Mouse (Mus musculus) heart, embryonic 10.5 days (tissue): ENCODE results near the gene Stoml3. TPM values are rescaled to one million over a fixed set of nuclear protein-coding genes. Genes with fewer than 3 reads are reported as not detected.

Source experiments
- DNase-seq: peaks from one replicate; pipeline ENCODE4 v3.0.0-alpha.2; 2017; ENCODE audit warnings: low spot score
- H3K27ac ChIP-seq: fragments of 300-500 bp; sonication (generic); 2 replicates; pipeline ENCODE4 v1.5.1; 2016; ENCODE audit warnings: mild to moderate bottlenecking
- H3K27me3 ChIP-seq: fragments of 300-500 bp; sonication (generic); 2 replicates; pipeline ENCODE4 v1.6.1; 2016; ENCODE audit warnings: mild to moderate bottlenecking; ENCODE audit not compliant: poor library complexity, insufficient read depth, severe bottlenecking
- H3K36me3 ChIP-seq: fragments of 300-500 bp; sonication (generic); 2 replicates; pipeline ENCODE4 v1.6.1; 2016; ENCODE audit warnings: mild to moderate bottlenecking, moderate library complexity
- H3K4me1 ChIP-seq: fragments of 300-500 bp; sonication (generic); 2 replicates; pipeline ENCODE4 v1.6.1; 2016; ENCODE audit warnings: mild to moderate bottlenecking
- H3K4me3 ChIP-seq: fragments of 300-500 bp; sonication (generic); 2 replicates; pipeline ENCODE4 v1.5.1; 2016; ENCODE audit warnings: mild to moderate bottlenecking, moderate library complexity
- H3K9me3 ChIP-seq: fragments of 300-500 bp; sonication (generic); 2 replicates; pipeline ENCODE4 v1.6.1; 2016; ENCODE audit warnings: mild to moderate bottlenecking, moderate library complexity
- WGBS: fragments of 180-500 bp; shearing (Covaris S2); methylation state at CpG from one replicate; pipeline ENCODE4 v1.1.7; 2016; 5-methylcytosine and 5-hydroxymethylcytosine counted together
- polyA plus RNA-seq: library from polyadenylated mRNA; unstranded; fragments of >200 nt; fragmentation: Nextera tagmentation; extraction: Ambion mirVana; gene quantifications from 2 replicates; pipeline ENCODE4 v1.2.1, GENCODE M21; 2016

The Stoml3 gene
- polyA plus RNA-seq, 1 experiment from 2014 or later: not detected

- no peak for DNase-seq
- Histone ChIP-seq H3K9me3 (no peaks in the 10 kb centered on the region), H3K4me3 (peak overlapping the region; percentile 97), H3K27ac (peak overlapping the region; percentile 96), H3K27me3 (no peaks in the 10 kb centered on the region), H3K36me3 (peaks cover 26% of the 10 kb centered on the region), H3K4me1 (peaks cover 19% of the 10 kb centered on the region)
- WGBS: under 1% methylated on average over 35 of the region's 35 CpGs
These were observed 24.7 kb upstream of the Stoml3 start for GRCm38 (mm10) chr3:53463765-53464114.

GRCm38 (mm10) chr3:53464146-53464698 is 24.2 kb upstream of the Stoml3 start:
- Histone ChIP-seq H3K27ac (peak overlapping the region; percentile 96), H3K4me1 (peaks cover 23% of the 10 kb centered on the region), H3K9me3 (no peaks in the 10 kb centered on the region), H3K36me3 (peaks cover 25% of the 10 kb centered on the region), H3K4me3 (peak overlapping the region; percentile 97), H3K27me3 (no peaks in the 10 kb centered on the region)
- no peak for DNase-seq
- under 1% methylated on average over 20 of the region's 20 CpGs for WGBS

- DNase-seq: no peak
- Histone ChIP-seq H3K27ac (no peak overlapping the region), H3K4me1 (peaks cover 23% of the 10 kb centered on the region), H3K4me3 (peak overlapping the region; percentile 97), H3K36me3 (peaks cover 25% of the 10 kb centered on the region), H3K9me3 (no peaks in the 10 kb centered on the region), H3K27me3 (no peaks in the 10 kb centered on the region)
- WGBS: 44% methylated on average over 6 of the region's 6 CpGs
These were observed 23.1 kb upstream of the Stoml3 start for GRCm38 (mm10) chr3:53465330-53465729.

- no peak for DNase-seq
- H3K27ac ChIP-seq: no peak overlapping the region
- peaks cover 23% of the 10 kb centered on the region for H3K4me1 ChIP-seq
- no peaks in the 10 kb centered on the region for H3K27me3 ChIP-seq
- peaks cover 25% of the 10 kb centered on the region for H3K36me3 ChIP-seq
- H3K4me3 ChIP-seq: peak overlapping the region; percentile 22; the same call in 1 of the 2 replicates
- 73% methylated on average over 9 of the region's 9 CpGs for WGBS
- H3K9me3 ChIP-seq: no peaks in the 10 kb centered on the region
These were observed 22.0 kb upstream of the Stoml3 start for GRCm38 (mm10) chr3:53466481-53466880.

- DNase-seq: no peak
- no peaks in the 10 kb centered on the region for H3K9me3 ChIP-seq
- H3K27ac ChIP-seq: no peak overlapping the region
- H3K4me1 ChIP-seq: peaks cover 23% of the 10 kb centered on the region
- no peak overlapping the region for H3K4me3 ChIP-seq
- peaks cover 32% of the 10 kb centered on the region for H3K36me3 ChIP-seq
- H3K27me3 ChIP-seq: no peaks in the 10 kb centered on the region
- WGBS: 74% methylated on average over 5 of the region's 5 CpGs
These were observed 21.1 kb upstream of the Stoml3 start for GRCm38 (mm10) chr3:53467356-53467755.

- Histone ChIP-seq H3K4me1 (peaks cover 23% of the 10 kb centered on the region), H3K36me3 (peaks cover 55% of the 10 kb centered on the region), H3K9me3 (no peaks in the 10 kb centered on the region), H3K27me3 (no peaks in the 10 kb centered on the region), H3K27ac (no peak overlapping the region), H3K4me3 (no peak overlapping the region)
- DNase-seq: no peak
- 94% methylated on average over 5 of the region's 5 CpGs for WGBS
These were observed 18.8 kb upstream of the Stoml3 start for GRCm38 (mm10) chr3:53469650-53470049.

- H3K36me3 ChIP-seq: peaks cover 76% of the 10 kb centered on the region
- H3K4me1 ChIP-seq: peaks cover 4% of the 10 kb centered on the region; the same call in 1 of the 2 replicates
- H3K9me3 ChIP-seq: no peaks in the 10 kb centered on the region
- no peak for DNase-seq
- no peak overlapping the region for H3K27ac ChIP-seq
- H3K27me3 ChIP-seq: no peaks in the 10 kb centered on the region
- WGBS: 95% methylated on average over 5 of the region's 5 CpGs
- H3K4me3 ChIP-seq: no peak overlapping the region
These were observed 16.4 kb upstream of the Stoml3 start for GRCm38 (mm10) chr3:53472061-53472460.

- no peak overlapping the region for H3K27ac ChIP-seq
- no peak overlapping the region for H3K4me3 ChIP-seq
- 0 out of 2 replicates have a peak, but pooled peaks cover under 1% of the 10 kb centered on the region for H3K4me1 ChIP-seq
- peaks cover 93% of the 10 kb centered on the region for H3K36me3 ChIP-seq
- H3K9me3 ChIP-seq: no peaks in the 10 kb centered on the region
- H3K27me3 ChIP-seq: no peaks in the 10 kb centered on the region
- no peak for DNase-seq
- WGBS: 76% methylated on average over 4 of the region's 4 CpGs
These were observed 14.3 kb upstream of the Stoml3 start for GRCm38 (mm10) chr3:53474179-53474578.

GRCm38 (mm10) chr3:53475889-53476288 is 12.6 kb upstream of the Stoml3 start:
- Histone ChIP-seq H3K4me3 (no peak overlapping the region), H3K9me3 (no peaks in the 10 kb centered on the region), H3K27ac (no peak overlapping the region), H3K4me1 (no peaks in the 10 kb centered on the region), H3K27me3 (no peaks in the 10 kb centered on the region), H3K36me3 (peaks cover 93% of the 10 kb centered on the region)
- DNase-seq: no peak
- WGBS: 68% methylated on average over 6 of the region's 6 CpGs

GRCm38 (mm10) chr3:53477468-53477867 is 11.0 kb upstream of the Stoml3 start:
- Histone ChIP-seq H3K9me3 (no peaks in the 10 kb centered on the region), H3K27ac (no peak overlapping the region), H3K4me3 (no peak overlapping the region), H3K27me3 (no peaks in the 10 kb centered on the region), H3K4me1 (no peaks in the 10 kb centered on the region), H3K36me3 (peaks cover 95% of the 10 kb centered on the region)
- no peak for DNase-seq
- 89% methylated on average over 17 of the region's 17 CpGs for WGBS

- no peak overlapping the region for H3K4me3 ChIP-seq
- 94% methylated on average over 30 of the region's 30 CpGs for WGBS
- H3K27ac ChIP-seq: no peak overlapping the region
- no peaks in the 10 kb centered on the region for H3K9me3 ChIP-seq
- H3K27me3 ChIP-seq: no peaks in the 10 kb centered on the region
- peaks cover 85% of the 10 kb centered on the region for H3K36me3 ChIP-seq
- H3K4me1 ChIP-seq: no peaks in the 10 kb centered on the region
- DNase-seq: no peak
These were observed 9.9 kb upstream of the Stoml3 start for GRCm38 (mm10) chr3:53478419-53479046.

GRCm38 (mm10) chr3:53483414-53484059 is 4.9 kb upstream of the Stoml3 start:
- H3K4me1 ChIP-seq: peaks cover 17% of the 10 kb centered on the region
- H3K9me3 ChIP-seq: no peaks in the 10 kb centered on the region
- 84% methylated on average over 8 of the region's 8 CpGs for WGBS
- H3K36me3 ChIP-seq: peaks cover 38% of the 10 kb centered on the region
- H3K4me3 ChIP-seq: no peak overlapping the region
- no peaks in the 10 kb centered on the region for H3K27me3 ChIP-seq
- no peak for DNase-seq
- no peak overlapping the region for H3K27ac ChIP-seq

- Histone ChIP-seq H3K27ac (peak overlapping the region; percentile 71), H3K4me1 (peaks cover 17% of the 10 kb centered on the region), H3K4me3 (no peak overlapping the region), H3K9me3 (no peaks in the 10 kb centered on the region), H3K27me3 (no peaks in the 10 kb centered on the region), H3K36me3 (peaks cover 10% of the 10 kb centered on the region)
- WGBS: 66% methylated on average over 10 of the region's 10 CpGs
- no peak for DNase-seq
These were observed 1.9 kb upstream of the Stoml3 start for GRCm38 (mm10) chr3:53486561-53486960.
